Mouse (Mus musculus) hindbrain, embryonic 15.5 days (tissue): ENCODE measurements around the gene Serpinc1. TPM values are rescaled to one million over a fixed set of nuclear protein-coding genes. Genes with fewer than 3 reads are reported as not detected.
A peak's percentile ranks its signal among the peaks of the same experiment; 100 is the strongest.
"Not testable (repeated sequence)": the region's sequence is repeated elsewhere in the genome, so short reads cannot be mapped to it uniquely, and the experiment has no call there.

Source experiments
- ATAC-seq: fragments of 200-750 bp; cut with Nextera tagmentation; 2 replicates; pipeline ENCODE4 v1.8.0; 2017; ENCODE audit warnings: low read depth, moderate number of reproducible peaks, moderate TSS enrichment; ENCODE audit not compliant: low FRiP score
- H3K27ac ChIP-seq: fragments of 300-500 bp; sonication (generic); replicated peaks from 2 replicates; pipeline ENCODE4 v1.5.1; 2015; ENCODE audit warnings: mild to moderate bottlenecking, inconsistent platforms
- H3K27me3 ChIP-seq: fragments of 300-500 bp; sonication (generic); 2 replicates; pipeline ENCODE4 v1.6.1; 2015; ENCODE audit warnings: control low read depth, inconsistent platforms
- H3K36me3 ChIP-seq: fragments of 300-500 bp; sonication (generic); 2 replicates; pipeline ENCODE4 v1.6.1; 2015; ENCODE audit warnings: control low read depth, inconsistent platforms
- H3K4me1 ChIP-seq: fragments of 300-500 bp; sonication (generic); replicated peaks from 2 replicates; pipeline ENCODE4 v1.6.1; 2015; ENCODE audit warnings: control low read depth, inconsistent platforms
- H3K4me2 ChIP-seq: fragments of 300-500 bp; sonication (generic); 2 replicates; pipeline ENCODE4 v1.6.1; 2015; ENCODE audit warnings: moderate library complexity, mild to moderate bottlenecking, inconsistent platforms
- H3K4me3 ChIP-seq: fragments of 300-500 bp; sonication (generic); 2 replicates; pipeline ENCODE4 v1.5.1; 2015; ENCODE audit warnings: mild to moderate bottlenecking, inconsistent platforms
- H3K9ac ChIP-seq: fragments of 300-500 bp; sonication (generic); 2 replicates; pipeline ENCODE4 v1.6.1; 2015; ENCODE audit warnings: inconsistent platforms
- H3K9me3 ChIP-seq: fragments of 300-500 bp; sonication (generic); 2 replicates; pipeline ENCODE4 v1.6.1; 2016; ENCODE audit warnings: control low read depth, inconsistent platforms
- WGBS: fragments of 180-500 bp; shearing (Covaris S2); methylation state at CpG from one replicate; pipeline ENCODE4 v1.1.7; 2015; 5-methylcytosine and 5-hydroxymethylcytosine counted together
- polyA plus RNA-seq: library from polyadenylated mRNA; unstranded; fragments of >200 nt; fragmentation: Nextera tagmentation; extraction: Ambion mirVana; gene quantifications from 2 replicates; pipeline ENCODE4 v1.2.1, GENCODE M21; 2015

The Serpinc1 gene
- polyA plus RNA-seq, 1 experiment from 2014 or later = 2.8 TPM

DNA sequence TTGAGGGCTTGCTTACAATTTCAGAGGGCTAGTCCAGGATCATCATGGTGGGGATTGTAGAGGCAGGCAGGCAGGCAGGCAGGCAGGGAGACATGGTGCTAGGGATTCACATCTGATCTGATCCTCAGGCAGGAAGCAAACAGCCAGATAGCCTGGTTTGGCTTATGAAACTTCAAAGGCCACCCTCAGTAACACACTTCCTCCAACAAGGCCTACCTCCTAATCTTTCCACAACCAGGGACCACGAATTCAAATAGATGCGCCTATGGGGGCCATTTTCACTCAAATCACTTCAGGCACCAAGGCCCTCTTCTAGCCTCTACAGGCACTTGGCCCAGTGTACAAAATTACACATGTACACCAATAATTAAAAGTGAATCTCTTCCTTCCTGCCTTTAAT lies 48.8 kb downstream of the Serpinc1 start:
- WGBS = 90% methylated on average over 2 of the region's 2 CpGs
- Histone ChIP-seq H3K4me2 (no peak overlapping the region), H3K36me3 (peaks cover 26% of the 10 kb centered on the region), H3K4me1 (0 out of 2 replicates have a peak, but pooled peaks cover 3% of the 10 kb centered on the region), H3K4me3 (no peak overlapping the region), H3K9ac (no peak overlapping the region), H3K9me3 (no peaks in the 10 kb centered on the region), H3K27ac (no peak overlapping the region), H3K27me3 (no peaks in the 10 kb centered on the region)
- no peak for ATAC-seq

DNA sequence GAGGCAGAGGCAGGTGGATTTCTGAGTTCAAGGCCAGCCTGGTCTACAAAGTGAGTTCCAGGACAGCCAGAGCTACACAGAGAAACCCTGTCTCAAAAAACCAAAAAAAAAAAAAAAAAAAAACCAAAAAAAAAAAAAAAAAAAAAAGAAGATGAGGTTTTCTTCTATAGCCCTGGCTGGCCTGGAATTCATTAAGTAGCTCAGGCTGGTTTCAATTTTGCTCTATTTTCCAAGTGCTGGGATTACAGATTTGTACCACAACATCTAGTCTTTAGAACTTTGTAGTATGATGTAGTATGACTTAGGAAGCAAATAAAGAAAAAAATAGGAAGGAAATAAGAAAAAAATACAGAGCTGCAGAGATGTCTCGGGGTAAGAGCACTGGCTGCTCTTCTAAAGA lies 50.0 kb downstream of the Serpinc1 start:
- H3K27me3 ChIP-seq, H3K4me2 ChIP-seq, ATAC-seq, H3K4me3 ChIP-seq, H3K9me3 ChIP-seq, H3K9ac ChIP-seq, H3K27ac ChIP-seq: not testable (repeated sequence)
- peaks cover 26% of the 10 kb centered on the region for H3K36me3 ChIP-seq
- peaks cover 12% of the 10 kb centered on the region for H3K4me1 ChIP-seq
- WGBS = 95% methylated on average over 1 of the region's 1 CpGs

DNA sequence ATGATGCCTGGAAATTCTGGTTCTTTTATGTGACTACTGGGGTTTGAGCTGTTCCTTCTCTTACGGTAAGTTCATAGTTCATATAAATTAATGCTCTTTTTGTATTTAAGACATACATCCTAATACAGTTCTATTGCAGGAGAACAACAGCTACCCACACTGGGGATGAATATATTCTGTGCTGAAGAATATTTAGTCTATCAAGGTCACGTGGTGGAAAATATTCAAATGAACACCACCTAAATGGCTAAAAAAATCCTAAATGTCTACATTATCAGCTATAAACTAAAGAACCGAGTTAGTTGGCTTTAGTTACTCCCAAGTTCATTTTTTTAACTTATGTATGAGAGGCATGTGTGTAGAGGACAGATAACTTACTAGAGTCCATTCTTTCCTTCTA lies 51.7 kb downstream of the Serpinc1 start:
- 96% methylated on average over 3 of the region's 3 CpGs for WGBS
- peaks cover 26% of the 10 kb centered on the region for H3K36me3 ChIP-seq
- peaks cover 17% of the 10 kb centered on the region for H3K4me1 ChIP-seq
- no peaks in the 10 kb centered on the region for H3K27me3 ChIP-seq
- H3K4me3 ChIP-seq = no peak overlapping the region
- no peak overlapping the region for H3K4me2 ChIP-seq
- no peak overlapping the region for H3K27ac ChIP-seq
- no peaks in the 10 kb centered on the region for H3K9me3 ChIP-seq
- H3K9ac ChIP-seq = no peak overlapping the region
- ATAC-seq = no peak

DNA sequence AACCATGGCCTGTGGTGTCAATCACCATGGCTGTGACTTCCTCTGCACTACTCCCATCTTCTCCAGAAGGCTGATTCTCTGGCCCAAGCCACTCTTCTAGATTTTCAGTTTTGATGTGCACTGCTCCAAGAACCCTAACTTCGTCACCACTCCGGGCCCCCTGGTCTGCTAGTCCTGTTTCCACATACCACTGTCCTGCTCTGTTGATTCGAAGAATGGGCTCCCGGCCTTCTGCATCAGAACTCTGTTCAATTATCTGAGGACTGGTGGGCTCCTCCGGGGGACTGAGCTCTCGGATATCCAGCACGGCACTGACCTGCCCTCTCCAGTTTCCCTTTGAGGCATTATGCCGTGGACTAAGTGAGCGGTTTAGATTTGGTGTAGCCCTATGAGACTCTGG lies 53.5 kb downstream of the Serpinc1 start:
- Histone ChIP-seq H3K27ac (no peak overlapping the region), H3K9me3 (no peaks in the 10 kb centered on the region), H3K4me3 (no peak overlapping the region), H3K9ac (no peak overlapping the region), H3K27me3 (no peaks in the 10 kb centered on the region), H3K4me2 (no peak overlapping the region), H3K4me1 (peaks cover 22% of the 10 kb centered on the region), H3K36me3 (peaks cover 22% of the 10 kb centered on the region)
- ATAC-seq = no peak
- WGBS = 92% methylated on average over 9 of the region's 9 CpGs

DNA sequence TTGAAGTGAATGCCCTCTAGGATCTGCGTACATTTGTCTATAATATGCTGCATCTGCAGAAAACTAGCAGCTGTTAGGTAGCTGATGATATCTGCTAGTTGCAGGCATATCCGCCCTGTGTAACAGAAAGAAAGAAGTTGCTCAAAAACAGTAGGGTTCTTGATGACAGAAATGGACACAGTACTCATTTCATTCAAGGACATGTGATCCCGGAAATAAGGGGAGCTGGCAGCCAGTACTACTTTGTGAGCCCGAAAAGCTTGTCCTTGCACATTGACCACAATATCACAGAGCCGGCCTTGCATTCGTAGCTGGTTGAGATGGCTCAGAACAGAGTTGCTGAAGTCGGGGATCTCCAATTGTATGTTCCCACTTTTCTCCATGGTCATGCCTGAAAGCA lies 54.0 kb downstream of the Serpinc1 start:
- H3K9ac ChIP-seq = no peak overlapping the region
- H3K36me3 ChIP-seq = peaks cover 21% of the 10 kb centered on the region
- H3K4me2 ChIP-seq = no peak overlapping the region
- peaks cover 25% of the 10 kb centered on the region for H3K4me1 ChIP-seq
- no peak overlapping the region for H3K27ac ChIP-seq
- no peaks in the 10 kb centered on the region for H3K27me3 ChIP-seq
- no peaks in the 10 kb centered on the region for H3K9me3 ChIP-seq
- H3K4me3 ChIP-seq = no peak overlapping the region
- no peak for ATAC-seq
- 88% methylated on average over 7 of the region's 7 CpGs for WGBS

DNA sequence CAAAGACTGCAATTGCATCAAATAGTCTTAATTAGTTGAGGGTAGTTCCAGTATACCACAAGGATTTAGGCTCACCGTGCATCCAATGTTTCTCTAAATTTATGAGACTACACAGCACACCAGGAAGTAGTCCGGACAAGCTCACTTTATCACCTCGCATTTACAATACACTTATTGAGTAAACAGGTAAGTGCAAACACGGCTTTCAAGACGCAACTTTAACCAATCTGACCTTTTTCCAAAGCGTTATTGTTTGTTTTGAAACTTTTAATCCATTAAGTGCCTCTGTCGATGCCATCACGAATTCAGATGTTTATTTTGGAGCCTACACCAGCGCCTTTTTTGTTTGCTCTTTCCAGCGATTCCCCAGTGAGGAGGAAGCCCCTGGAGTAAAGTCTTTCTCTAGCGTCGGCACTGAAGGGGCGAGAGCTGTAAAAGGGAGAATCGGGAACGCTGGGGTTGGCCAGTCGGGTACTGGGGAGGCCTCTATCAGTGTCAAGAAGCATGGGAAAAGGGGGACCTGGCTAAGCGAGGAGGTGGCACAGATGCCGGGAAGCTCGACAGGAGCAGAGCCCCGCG lies 55.6 kb downstream of the Serpinc1 start:
- Histone ChIP-seq H3K27ac (peak overlapping the region; percentile 90), H3K27me3 (no peaks in the 10 kb centered on the region), H3K4me1 (peaks cover 36% of the 10 kb centered on the region), H3K36me3 (peaks cover 34% of the 10 kb centered on the region), H3K4me3 (peak overlapping the region; percentile 64), H3K9ac (peak overlapping the region; percentile 82), H3K4me2 (peak overlapping the region; percentile 65), H3K9me3 (no peaks in the 10 kb centered on the region)
- 1% methylated on average over 21 of the region's 21 CpGs for whole genome bisulfite sequencing
- ATAC-seq = no peak; the same call in 1 of the 2 replicates

DNA sequence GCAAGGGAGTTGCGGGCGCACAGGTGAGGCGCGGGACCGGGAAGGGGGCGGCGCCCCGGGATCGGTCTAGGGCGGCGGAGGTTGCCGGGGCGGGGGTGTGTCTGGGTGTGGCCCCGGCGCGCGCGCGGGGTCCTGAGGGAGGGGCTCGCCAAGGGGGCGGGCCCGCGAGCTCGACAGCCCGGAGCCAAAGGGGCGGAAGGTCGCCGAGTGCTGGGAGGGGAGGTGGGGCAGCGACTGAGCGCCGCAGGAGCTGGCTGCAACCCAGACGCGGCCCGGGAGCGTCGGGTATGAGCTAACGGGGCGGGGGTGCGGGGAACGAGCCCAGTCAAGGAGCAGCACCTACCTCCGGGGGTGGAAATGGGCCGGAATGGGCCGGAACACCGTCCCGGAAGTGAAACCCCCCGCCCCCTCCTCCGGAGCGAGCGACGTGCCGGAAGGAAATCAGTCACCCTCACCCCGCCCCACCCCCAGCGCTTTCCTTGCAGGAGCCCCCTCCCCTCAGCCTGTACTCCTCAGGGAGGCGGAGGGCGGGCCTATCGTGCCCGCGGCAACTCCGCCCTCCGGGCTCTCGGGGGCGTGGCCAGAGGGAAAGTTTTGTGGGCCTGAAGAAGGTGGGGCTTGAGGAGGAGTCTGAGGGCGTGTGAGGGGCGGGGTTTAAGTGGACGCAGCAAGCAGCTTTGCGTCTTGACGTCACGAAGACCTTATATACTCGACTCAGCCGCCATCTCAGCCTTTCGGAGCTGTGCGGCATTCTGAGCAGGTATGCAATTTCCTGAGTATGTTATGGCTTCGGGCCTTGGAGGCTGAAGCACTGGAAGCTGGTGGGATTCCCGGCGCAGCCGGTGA lies 56.3 kb downstream of the Serpinc1 start, which contains the start of gene Zbtb37:
Gene Zbtb37, minus strand, starts transcription at position 415 of the 846 bp plus-strand sequence.
- H3K9me3 ChIP-seq = no peaks in the 10 kb centered on the region
- peaks cover 37% of the 10 kb centered on the region for H3K36me3 ChIP-seq

DNA sequence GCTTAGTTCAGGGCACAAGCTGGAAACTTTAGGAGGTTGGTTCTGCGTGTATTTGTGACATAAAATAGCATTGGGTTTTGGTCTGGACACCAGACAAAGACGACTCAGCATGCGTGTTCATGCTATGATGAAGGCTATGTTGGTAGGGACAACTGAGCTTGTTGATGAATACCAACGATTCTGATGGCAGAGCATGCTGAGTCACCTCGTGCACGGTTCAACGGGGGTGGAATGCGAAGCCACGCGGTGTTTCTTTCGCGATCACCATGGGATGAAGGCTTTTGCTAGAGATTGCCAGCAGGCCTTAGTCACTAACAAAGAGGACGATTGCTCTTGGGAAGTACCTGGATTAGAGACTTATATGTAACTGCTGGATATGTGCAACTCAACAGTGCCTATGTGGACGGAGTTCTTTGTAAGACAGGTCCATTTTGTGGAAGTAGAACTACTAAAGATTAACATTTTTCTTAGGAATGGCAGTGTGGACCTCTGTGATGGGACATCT lies 56.9 kb downstream of the Serpinc1 start:
- Histone ChIP-seq H3K27ac (peak overlapping the region; percentile 90), H3K4me1 (peaks cover 34% of the 10 kb centered on the region), H3K27me3 (no peaks in the 10 kb centered on the region), H3K4me3 (peak overlapping the region; percentile 64), H3K9me3 (no peaks in the 10 kb centered on the region), H3K9ac (peak overlapping the region; percentile 70), H3K36me3 (peaks cover 37% of the 10 kb centered on the region), H3K4me2 (peak overlapping the region; percentile 73)
- ATAC-seq = peak; percentile 55
- under 1% methylated on average over 14 of the region's 14 CpGs for WGBS

More for the DNA sequence above, 56.3 kb downstream of the Serpinc1 start, which contains the start of gene Zbtb37:
- peak within 1 kb of the TSS; percentile 64 for H3K4me3 ChIP-seq
- ATAC-seq = peak; percentile 96
- no peaks in the 10 kb centered on the region for H3K27me3 ChIP-seq
- under 1% methylated on average over 63 of the region's 76 CpGs for WGBS
- H3K27ac ChIP-seq = peak within 1 kb of the TSS; percentile 90
- peaks cover 36% of the 10 kb centered on the region for H3K4me1 ChIP-seq
- peak within 1 kb of the TSS; percentile 73 for H3K4me2 ChIP-seq
- peak within 1 kb of the TSS; percentile 82 for H3K9ac ChIP-seq

DNA sequence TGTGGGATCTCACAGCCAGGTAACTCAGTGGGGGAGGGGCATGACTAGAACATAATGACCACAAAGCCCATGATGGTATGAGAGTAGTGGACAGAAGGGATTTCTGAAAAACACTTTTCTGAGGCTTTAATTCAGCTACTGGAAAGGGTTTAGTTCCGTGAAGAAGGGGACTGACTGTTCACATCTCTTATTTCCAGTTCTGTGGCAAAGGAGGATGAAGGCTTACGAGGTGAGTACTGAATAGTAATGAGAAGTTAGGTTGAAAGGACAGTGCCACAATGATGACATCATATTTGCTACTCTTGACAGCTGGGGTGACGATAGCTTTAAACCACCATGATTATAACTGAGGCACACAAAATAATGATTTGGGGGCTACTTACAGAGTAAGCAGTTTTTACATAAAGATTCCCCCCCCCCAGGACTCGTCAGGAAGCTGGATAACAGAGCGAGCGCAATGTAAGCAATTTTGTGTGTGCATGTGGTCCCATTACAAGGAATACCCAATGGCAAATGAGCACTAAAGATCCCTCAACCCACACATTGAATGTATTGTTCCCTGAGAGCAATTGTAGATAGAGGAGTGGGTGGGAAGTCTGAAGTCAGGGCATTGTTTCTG lies 57.5 kb downstream of the Serpinc1 start:
- no peaks in the 10 kb centered on the region for H3K9me3 ChIP-seq
- H3K27me3 ChIP-seq = no peaks in the 10 kb centered on the region
- H3K36me3 ChIP-seq = peaks cover 37% of the 10 kb centered on the region
- H3K4me2 ChIP-seq = peak overlapping the region; percentile 73
- H3K9ac ChIP-seq = peak overlapping the region; percentile 70
- peak overlapping the region; percentile 64 for H3K4me3 ChIP-seq
- H3K4me1 ChIP-seq = peaks cover 33% of the 10 kb centered on the region
- peak overlapping the region; percentile 90 for H3K27ac ChIP-seq
- no peak for ATAC-seq
- WGBS = under 1% methylated on average over 6 of the region's 6 CpGs

DNA sequence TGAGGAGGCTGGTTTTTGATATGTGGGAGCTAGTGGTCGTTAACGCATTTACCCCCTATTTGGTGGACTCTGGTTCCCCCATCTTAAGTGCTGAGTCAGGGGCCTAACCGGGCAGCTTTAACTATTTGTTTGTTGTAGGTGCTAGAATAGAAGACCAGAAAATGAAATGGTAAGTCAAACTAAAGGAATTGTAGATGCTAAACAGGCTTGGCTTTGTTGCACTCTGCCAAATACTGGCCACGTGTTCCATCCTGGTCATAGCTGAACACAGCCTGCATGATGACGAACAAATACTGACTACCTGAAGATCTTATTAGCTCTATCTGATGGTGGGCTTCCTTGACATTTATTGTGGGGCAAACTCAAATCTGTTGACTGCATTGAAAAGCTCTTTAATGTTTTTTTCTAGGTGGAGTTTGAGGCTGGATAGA lies 58.0 kb downstream of the Serpinc1 start:
- H3K4me2 ChIP-seq = peak overlapping the region; percentile 73
- H3K4me3 ChIP-seq = peak overlapping the region; percentile 64
- peaks cover 36% of the 10 kb centered on the region for H3K36me3 ChIP-seq
- no peaks in the 10 kb centered on the region for H3K27me3 ChIP-seq
- H3K9me3 ChIP-seq = no peaks in the 10 kb centered on the region
- WGBS = under 1% methylated on average over 5 of the region's 5 CpGs
- peak overlapping the region; percentile 90 for H3K27ac ChIP-seq
- ATAC-seq = no peak
- peaks cover 33% of the 10 kb centered on the region for H3K4me1 ChIP-seq
- H3K9ac ChIP-seq = peak overlapping the region; percentile 70

DNA sequence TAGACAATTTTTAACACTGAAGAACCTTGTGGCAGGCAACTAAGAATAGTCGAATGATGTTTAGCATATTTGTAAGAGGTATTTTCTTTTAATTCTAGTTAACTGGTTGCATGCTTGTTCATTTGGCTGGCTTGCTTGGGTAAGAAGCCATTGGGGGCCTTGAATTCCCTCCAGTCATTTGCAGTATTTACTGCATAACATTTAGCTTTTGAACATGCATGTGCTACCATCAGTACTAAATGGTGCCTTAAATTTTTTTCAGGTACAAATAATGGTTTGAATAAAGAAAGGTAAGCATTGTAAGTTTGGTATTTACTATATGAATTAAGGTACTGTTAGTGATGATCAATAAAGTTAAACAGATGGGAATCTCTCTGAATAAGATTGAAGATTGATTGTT lies 58.6 kb downstream of the Serpinc1 start:
- WGBS = 0% methylated on average over 1 of the region's 1 CpGs
- H3K4me1 ChIP-seq = peaks cover 33% of the 10 kb centered on the region
- H3K36me3 ChIP-seq = peaks cover 32% of the 10 kb centered on the region
- ATAC-seq = no peak
- H3K9me3 ChIP-seq = no peaks in the 10 kb centered on the region
- H3K27me3 ChIP-seq = no peaks in the 10 kb centered on the region
- H3K27ac ChIP-seq = peak overlapping the region; percentile 90; the same call in 1 of the 2 replicates
- peak overlapping the region; percentile 70 for H3K9ac ChIP-seq
- peak overlapping the region; percentile 73 for H3K4me2 ChIP-seq
- peak overlapping the region; percentile 64 for H3K4me3 ChIP-seq
